Comparison of ENCODE assay signal across 8 mouse cellular contexts in genomic region chrX:169332264-169332663, GRCm38 (mm10). TPM values are rescaled to one million over a fixed set of nuclear protein-coding genes. Genes with fewer than 3 reads are reported as not detected.
DNase-seq lines count a peak whose midpoint lies in the region; ATAC-seq and TF ChIP-seq lines count a peak whose summit lies in the region.

No protein-coding gene starts in this region.

- H3K36me3 ChIP-seq in forebrain, postnatal 0 days (ENCODE audit: insufficient read depth), result no peaks in the 10 kb centered on the region
- no peaks in the 10 kb centered on the region for H3K36me3 ChIP-seq in forebrain, embryonic 16.5 days (ENCODE audit: control insufficient read depth, insufficient read depth)
- H3K36me3 ChIP-seq in neural tube, embryonic 15.5 days, result no peaks in the 10 kb centered on the region

- H3K27me3 ChIP-seq in forebrain, postnatal 0 days (ENCODE audit: insufficient read depth, low read length), result no peaks in the 10 kb centered on the region
- H3K27me3 ChIP-seq in forebrain, embryonic 16.5 days (replicated peaks; ENCODE audit: control insufficient read depth, insufficient read depth, low read length), result no peaks in the 10 kb centered on the region
- no peaks in the 10 kb centered on the region; the same call in 1 of the 2 replicates for H3K27me3 ChIP-seq in neural tube, embryonic 15.5 days (replicated peaks)

- no peak overlapping the region for H3K4me3 ChIP-seq in forebrain, postnatal 0 days (ENCODE audit: low read depth, low read length)
- no peak overlapping the region for H3K4me3 ChIP-seq in forebrain, embryonic 16.5 days (replicated peaks; ENCODE audit: low read length)
- H3K4me3 ChIP-seq in neural tube, embryonic 15.5 days (replicated peaks), result no peak overlapping the region

- H3K27ac ChIP-seq in forebrain, postnatal 0 days (ENCODE audit: low read depth, low read length), result no peak overlapping the region
- no peak overlapping the region for H3K27ac ChIP-seq in forebrain, embryonic 16.5 days (ENCODE audit: low read length)
- H3K27ac ChIP-seq in neural tube, embryonic 15.5 days (replicated peaks), result no peak overlapping the region

- H3K4me2 ChIP-seq in forebrain, postnatal 0 days (ENCODE audit: low read depth), result no peak overlapping the region
- H3K4me2 ChIP-seq in forebrain, embryonic 16.5 days (ENCODE audit: low read length), result no peak overlapping the region
- no peak overlapping the region for H3K4me2 ChIP-seq in neural tube, embryonic 15.5 days

- no peaks in the 10 kb centered on the region for H3K4me1 ChIP-seq in forebrain, postnatal 0 days (ENCODE audit: insufficient read depth)
- H3K4me1 ChIP-seq in forebrain, embryonic 16.5 days (replicated peaks; ENCODE audit: control insufficient read depth, insufficient read depth, low read length), result no peaks in the 10 kb centered on the region
- H3K4me1 ChIP-seq in neural tube, embryonic 15.5 days, result no peaks in the 10 kb centered on the region

- TF ChIP-seq CTCF in forebrain, postnatal 0 days (IDR thresholded peaks at IDR 0.05; ENCODE audit: low read depth), result peak; percentile 63

- WGBS in forebrain, postnatal 0 days, result 34% methylated on average over 3 of the region's 3 CpGs
- 34% methylated on average over 3 of the region's 3 CpGs for WGBS in forebrain, embryonic 16.5 days
- 49% methylated on average over 3 of the region's 3 CpGs for WGBS in neural tube, embryonic 15.5 days

- H3K9me3 ChIP-seq in forebrain, postnatal 0 days (ENCODE audit: low read length), result no peaks in the 10 kb centered on the region
- no peaks in the 10 kb centered on the region for H3K9me3 ChIP-seq in forebrain, embryonic 16.5 days (ENCODE audit: control insufficient read depth, low read length)
- H3K9me3 ChIP-seq in neural tube, embryonic 15.5 days (replicated peaks), result no peaks in the 10 kb centered on the region

- DNase-seq in forebrain, postnatal 0 days, result peak; percentile 58
- peak; percentile 15 for DNase-seq in neural tube, embryonic 10.5 days (ENCODE audit: extremely low spot score, low spot score)
- DNase-seq in embryo, embryonic 11.5 days (ENCODE audit: low read depth, low spot score), result peak; percentile 14
- peak; percentile 50 to 55 for DNase-seq in layer of hippocampus, postnatal 10 days (ENCODE audit: low spot score in 2 of 2)
- peak; percentile 39 for DNase-seq in mesoderm, embryonic 11.5 days (ENCODE audit: low read depth, low spot score)
- DNase-seq in cerebellum, adult 9-11 months, result no peak

- H3K9ac ChIP-seq in forebrain, postnatal 0 days, result no peak overlapping the region
- no peak overlapping the region for H3K9ac ChIP-seq in forebrain, embryonic 16.5 days (replicated peaks; ENCODE audit: low read depth, low read length)
- H3K9ac ChIP-seq in neural tube, embryonic 15.5 days (replicated peaks), result no peak overlapping the region

- ATAC-seq in forebrain, postnatal 0 days, result no peak; the same call in 1 of the 2 replicates
- ATAC-seq in forebrain, embryonic 16.5 days, result no peak
- ATAC-seq in neural tube, embryonic 15.5 days (ENCODE audit: low FRiP score), result no peak

RNA-seq across cellular contexts. Expression of gene Hccs, which starts 12.1 kb away (rescaled TPM):
- 30.2 and 33.4 TPM in 2 replicates for total RNA-seq in forebrain, postnatal 0 days (2014; rRNA removed)
- 28.4 and 32.0 TPM in 2 replicates for polyA plus RNA-seq in forebrain, postnatal 0 days (2015; fragmentation: Nextera tagmentation; extraction: Ambion mirVana)
- 34.3 and 42.9 TPM in 2 replicates for polyA plus RNA-seq in forebrain, embryonic 16.5 days (2015; fragmentation: Nextera tagmentation; extraction: Ambion mirVana)
- 38.0 and 38.8 TPM in 2 replicates for polyA plus RNA-seq in neural tube, embryonic 15.5 days (2015; fragmentation: Nextera tagmentation; extraction: Ambion mirVana)
- 10 to 100 TPM; 27.3 to 29.5 TPM for total RNA-seq in layer of hippocampus, postnatal 10 days (2021)
